8 mouse cellular contexts compared by ENCODE assay signal in the genomic region with DNA sequence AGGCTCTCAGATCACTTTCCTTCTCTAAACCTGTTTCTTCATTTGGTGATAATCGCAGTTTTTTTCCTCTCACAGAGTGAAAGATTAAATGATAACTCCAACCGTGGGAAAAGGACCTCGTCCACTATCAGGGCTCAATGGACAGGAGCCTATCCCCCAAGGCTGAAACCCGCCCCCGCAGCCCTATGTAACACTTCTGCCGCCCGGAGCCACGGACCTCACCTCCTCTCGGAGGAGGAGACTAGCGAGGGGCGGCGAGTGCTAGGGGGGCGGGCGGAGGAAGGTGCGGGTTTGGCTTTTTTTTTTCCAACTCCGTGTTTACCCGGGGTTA. TPM values are rescaled to one million over a fixed set of nuclear protein-coding genes. Genes with fewer than 3 reads are reported as not detected.
DNase-seq lines count a peak whose midpoint lies in the region; ATAC-seq and TF ChIP-seq lines count a peak whose summit lies in the region.

No protein-coding gene starts in this region.

- peak overlapping the region; percentile 41 for H3K4me2 ChIP-seq in forebrain, embryonic 12.5 days
- peak overlapping the region; percentile 68 for H3K4me2 ChIP-seq in liver, embryonic 14.5 days (ENCODE audit: low read depth)

- no peak for TF ChIP-seq POLR2A in heart, adult 2 months (IDR thresholded peaks at IDR 0.05; ENCODE audit: insufficient read depth, low read depth, low read length)

- H3K4me1 ChIP-seq in heart, adult 2 months (ENCODE audit: control insufficient read depth, insufficient read depth, low read length): peaks cover 2% of the 10 kb centered on the region
- H3K4me1 ChIP-seq in forebrain, embryonic 12.5 days: peaks cover 7% of the 10 kb centered on the region; the same call in 1 of the 2 replicates
- H3K4me1 ChIP-seq in liver, embryonic 14.5 days (replicated peaks; ENCODE audit: control insufficient read depth in 2 of 2, insufficient read depth in 2 of 2, low read length in 1 of 2): peaks cover 0 to 19% of the 10 kb centered on the region in 2 experiments; a peak in 3 of 4 replicates

- no peak overlapping the region for H3ac ChIP-seq in C2C12 (ENCODE audit: control insufficient read depth, insufficient read length, low read depth)

- no peaks in the 10 kb centered on the region for H3K79me3 ChIP-seq in C2C12 (ENCODE audit: low read depth)

- 18% methylated on average over 15 of the region's 17 CpGs for WGBS in heart, adult 2 months
- WGBS in forebrain, embryonic 12.5 days: 27% methylated on average over 17 of the region's 17 CpGs
- WGBS in liver, embryonic 14.5 days (ENCODE audit: insufficient replicate concordance): 17% methylated on average over 17 of the region's 17 CpGs

- peaks cover 2% of the 10 kb centered on the region; the same call in 1 of the 2 replicates for H3K36me3 ChIP-seq in heart, adult 2 months (ENCODE audit: control insufficient read depth, insufficient read depth, low read length)
- H3K36me3 ChIP-seq in C2C12 (ENCODE audit: control insufficient read depth, insufficient read depth): no peaks in the 10 kb centered on the region
- no peaks in the 10 kb centered on the region for H3K36me3 ChIP-seq in forebrain, embryonic 12.5 days (replicated peaks)
- no peaks in the 10 kb centered on the region for H3K36me3 ChIP-seq in liver, embryonic 14.5 days (replicated peaks; ENCODE audit: control insufficient read depth, insufficient read depth, low read depth)

- H3K79me2 ChIP-seq in heart, adult 2 months (replicated peaks; ENCODE audit: control insufficient read depth, insufficient read depth, low read length): no peaks in the 10 kb centered on the region
- H3K79me2 ChIP-seq in C2C12 (ENCODE audit: control insufficient read depth, insufficient read depth): peaks cover 6% of the 10 kb centered on the region

- peak overlapping the region; percentile 63 for H3K4me3 ChIP-seq in heart, adult 2 months
- H3K4me3 ChIP-seq in C2C12 (ENCODE audit: insufficient read depth, poor library complexity, severe bottlenecking): peak overlapping the region; percentile 50
- peak overlapping the region; percentile 54 for H3K4me3 ChIP-seq in forebrain, embryonic 12.5 days (replicated peaks)
- peak overlapping the region; percentile 64 to 78 for H3K4me3 ChIP-seq in liver, embryonic 14.5 days (ENCODE audit: insufficient read depth in 1 of 2, low read depth in 2 of 2, low read length in 2 of 2)

- DNase-seq in heart, adult 2 months: no peak
- no peak for DNase-seq in heart, adult 9 months (ENCODE audit: low spot score in 2 of 2)
- DNase-seq in liver, embryonic 14.5 days (ENCODE audit: low read depth in 3 of 3, low spot score in 3 of 3): no peak
- no peak for DNase-seq in yolk sac, embryonic 10.5 days (ENCODE audit: low spot score)
- DNase-seq in left cerebral cortex, postnatal 14 days (ENCODE audit: low spot score in 2 of 2): no peak
- no peak for DNase-seq in adrenal gland, postnatal 14 days

- H3K27ac ChIP-seq in heart, adult 2 months: peak overlapping the region; percentile 98
- peak overlapping the region; percentile 98 for H3K27ac ChIP-seq in forebrain, embryonic 12.5 days
- peak overlapping the region; percentile 87 for H3K27ac ChIP-seq in liver, embryonic 14.5 days

- H3K9ac ChIP-seq in heart, adult 2 months (ENCODE audit: low read depth, low read length): peak overlapping the region; percentile 84
- peak overlapping the region; percentile 51 for H3K9ac ChIP-seq in forebrain, embryonic 12.5 days
- peak overlapping the region; percentile 69 for H3K9ac ChIP-seq in liver, embryonic 14.5 days (replicated peaks)

- no peak for TF ChIP-seq CTCF in heart, adult 2 months (IDR thresholded peaks at IDR 0.05)
- TF ChIP-seq CTCF in C2C12 (IDR thresholded peaks at IDR 0.05; ENCODE audit: control insufficient read depth, insufficient read depth, insufficient read length): no peak
- no peak for TF ChIP-seq CTCF in liver, embryonic 14.5 days (IDR thresholded peaks at IDR 0.05; ENCODE audit: low read depth)

- H3K27me3 ChIP-seq in heart, adult 2 months (ENCODE audit: control insufficient read depth, insufficient read depth, low read length): no peaks in the 10 kb centered on the region
- H3K27me3 ChIP-seq in C2C12 (ENCODE audit: control insufficient read depth, insufficient read depth, insufficient read length): no peaks in the 10 kb centered on the region
- 0 out of 2 replicates have a peak, but pooled peaks cover 4% of the 10 kb centered on the region for H3K27me3 ChIP-seq in forebrain, embryonic 12.5 days
- H3K27me3 ChIP-seq in liver, embryonic 14.5 days (ENCODE audit: control insufficient read depth, insufficient read depth, low read length): no peaks in the 10 kb centered on the region

- ATAC-seq in forebrain, embryonic 12.5 days (ENCODE audit: low FRiP score): peak; percentile 70
- ATAC-seq in liver, embryonic 14.5 days (ENCODE audit: insufficient read depth): no peak; the same call in 1 of the 2 replicates

- intact Hi-C loops in heart, adult 2 months (cut with DNase I): loop anchor here (10.0 kb wide), 3 partner anchors 175 to 625 kb away; a partner anchor contains a TSS
- intact Hi-C loops in left cerebral cortex, postnatal 14 days (cut with DNase I): loop anchor here (5.0 kb wide), 1 partner anchor 282 kb away; a partner anchor contains a TSS

- H3K9me3 ChIP-seq in forebrain, embryonic 12.5 days: no peaks in the 10 kb centered on the region
- no peaks in the 10 kb centered on the region for H3K9me3 ChIP-seq in liver, embryonic 14.5 days (ENCODE audit: control insufficient read depth, low read length)

- no peak for TF ChIP-seq EP300 in heart, adult 2 months (IDR thresholded peaks at IDR 0.05; ENCODE audit: insufficient read depth, low read depth, low read length)
- no peak for TF ChIP-seq EP300 in liver, embryonic 14.5 days (IDR thresholded peaks at IDR 0.05; ENCODE audit: low read depth)

TF ChIP-seq in C2C12, 6 proteins besides CTCF, POLR2A, EP300 and RAD21:
- TF ChIP-seq MYOG (IDR thresholded peaks at IDR 0.05; ENCODE audit: control insufficient read depth, extremely low read depth, insufficient read length) (no peak), CEBPB (IDR thresholded peaks at IDR 0.05; ENCODE audit: low read depth) (no peak), FOSL1 (IDR thresholded peaks at IDR 0.05; ENCODE audit: insufficient read depth, low read length, poor library complexity, severe bottlenecking) (no peak), USF1 (IDR thresholded peaks at IDR 0.05; ENCODE audit: low read depth) (no peak), MAX (IDR thresholded peaks at IDR 0.05) (no peak), MYOD1 (IDR thresholded peaks at IDR 0.05; ENCODE audit: control insufficient read depth, insufficient read length, low read depth) (no peak)

RNA-seq across cellular contexts. Expression of a gene that starts 0.4 kb away (rescaled TPM):
- total RNA-seq in heart, adult 2 months (2021): 10 to 100 TPM; 17.7 to 20.1 TPM
- polyA plus RNA-seq in heart, adult 2 months (2012; rRNA removed): 6.7 and 12.6 TPM in 2 replicates
- polyA plus RNA-seq in C2C12 (2012; fragmentation: generic; extraction: Trizol): 4.9 TPM
- 27.2 and 32.4 TPM in 2 replicates for polyA plus RNA-seq in forebrain, embryonic 12.5 days (2016; fragmentation: Nextera tagmentation; extraction: Ambion mirVana)
- polyA plus RNA-seq in liver, embryonic 14.5 days (2012; rRNA removed): 3.5 and 4.4 TPM in 2 replicates
- 5.0 and 6.5 TPM in 2 replicates for polyA plus RNA-seq in liver, embryonic 14.5 days (2014; fragmentation: Nextera tagmentation; extraction: Ambion mirVana)
- 10 to 100 TPM; 29.8 to 36.7 TPM for total RNA-seq in left cerebral cortex, postnatal 14 days (2021)
- 23.7 and 31.5 TPM in 2 replicates for total RNA-seq in adrenal gland, postnatal 14 days (2021)
